Mouse (Mus musculus) adrenal gland, adult 18-20 months (tissue): ENCODE measurements around the gene Gm37419. TPM values are rescaled to one million over a fixed set of nuclear protein-coding genes. Genes with fewer than 3 reads are reported as not detected.

Experiments used
- total RNA-seq, 2 experiments: library from RNA; stranded (reverse); gene quantifications; 1 replicate in 1 of 2; 2 replicates in 1 of 2; pipeline ENCODE4 v1.2.3; 2021

Gene Gm37419
- total RNA-seq, 2 experiments from 2014 or later: not detected

Other genes with a start within 250 kb of the Gm37419 start
- gene Sst, start 97.5 kb upstream of the Gm37419 start, total RNA-seq: not detected
- not detected for gene Rtp2, start 56.1 kb upstream of the Gm37419 start, total RNA-seq
- 10 to 100 TPM; 43.5 to 54.8 TPM for gene Bcl6, start 370 bp downstream of the Gm37419 start, total RNA-seq